ENCODE assay signal across 12 mouse cellular contexts in the genomic region with DNA sequence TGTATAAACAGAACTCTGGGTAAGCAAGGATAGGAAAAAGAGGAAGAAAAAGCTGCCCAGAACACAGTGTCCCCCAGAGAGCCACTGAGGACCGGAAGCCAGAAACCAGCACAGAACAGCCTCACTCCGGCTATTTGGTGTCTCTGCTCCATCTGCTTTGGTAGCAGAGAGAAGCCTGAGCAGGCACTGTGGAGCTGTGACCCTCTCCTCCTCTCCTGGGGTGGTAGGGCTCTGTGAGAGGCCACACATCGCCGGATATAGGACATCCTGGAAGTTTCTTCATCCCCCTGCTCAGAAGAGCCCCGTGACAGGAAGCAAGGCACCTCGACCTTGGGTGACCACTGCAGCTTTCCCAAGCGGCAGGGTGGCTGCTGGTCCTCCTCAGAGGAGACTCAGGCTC. TPM values are rescaled to one million over a fixed set of nuclear protein-coding genes. Genes with fewer than 3 reads are reported as not detected.
DNase-seq lines count a peak whose midpoint lies in the region; ATAC-seq lines count a peak whose summit lies in the region.
"Had no signal": no experiment of that assay in that cellular context is flagged by ENCODE, and none has a peak within 500 bp of the region (broad histone marks: within the 10 kb centered on the region; RNA-seq: fewer than 3 reads in every experiment).

No protein-coding gene starts in this region.

- H3K4me2 ChIP-seq in intestine, embryonic 16.5 days (ENCODE audit: low read depth, low read length) = no peak overlapping the region
- no peak overlapping the region for H3K4me2 ChIP-seq in intestine, embryonic 15.5 days (replicated peaks)
- no peak overlapping the region for H3K4me2 ChIP-seq in lung, embryonic 16.5 days (ENCODE audit: low read depth, low read length)
- H3K4me2 ChIP-seq: midbrain, embryonic 12.5 days had no signal

- H3K36me3 ChIP-seq in intestine, embryonic 16.5 days (ENCODE audit: control insufficient read depth, insufficient read depth, low read length) = no peaks in the 10 kb centered on the region
- H3K36me3 ChIP-seq in intestine, embryonic 15.5 days = no peaks in the 10 kb centered on the region
- no peaks in the 10 kb centered on the region for H3K36me3 ChIP-seq in embryonic facial prominence, embryonic 10.5 days (replicated peaks)
- no peaks in the 10 kb centered on the region for H3K36me3 ChIP-seq in lung, embryonic 16.5 days (ENCODE audit: control insufficient read depth, insufficient read depth, low read length)
- H3K36me3 ChIP-seq: midbrain, embryonic 12.5 days had no signal

- H3K27ac ChIP-seq in intestine, embryonic 16.5 days (ENCODE audit: low read length) = peak overlapping the region; percentile 43
- H3K27ac ChIP-seq in intestine, embryonic 15.5 days = no peak overlapping the region
- H3K27ac ChIP-seq in embryonic facial prominence, embryonic 10.5 days (replicated peaks) = 0 out of 2 replicates have a peak overlapping the region, but pooled peaks have one; percentile 12
- peak overlapping the region; percentile 5; the same call in 1 of the 2 replicates for H3K27ac ChIP-seq in lung, embryonic 16.5 days (ENCODE audit: low read length)
- H3K27ac ChIP-seq: midbrain, embryonic 12.5 days had no signal

- peak; percentile 41 to 52 for DNase-seq in adrenal gland, postnatal 36 days
- DNase-seq in embryonic facial prominence, embryonic 10.5 days (ENCODE audit: low spot score) = no peak
- no peak for DNase-seq in frontal cortex, postnatal 25 days (ENCODE audit: low spot score in 2 of 2)
- no peak for DNase-seq in layer of hippocampus, postnatal 10 days (ENCODE audit: low spot score in 2 of 2)
- DNase-seq: cerebellum, adult 11 months; forebrain, postnatal 0 days; right cerebral cortex, postnatal 14 days had no signal

- H3K9ac ChIP-seq in intestine, embryonic 16.5 days (ENCODE audit: low read depth, low read length) = 0 out of 2 replicates have a peak overlapping the region, but pooled peaks have one; percentile 30
- H3K9ac ChIP-seq in intestine, embryonic 15.5 days = no peak overlapping the region
- H3K9ac ChIP-seq in lung, embryonic 16.5 days (ENCODE audit: low read length) = no peak overlapping the region; the same call in 1 of the 2 replicates
- H3K9ac ChIP-seq: forebrain, postnatal 0 days; midbrain, embryonic 12.5 days had no signal

- no peak for ATAC-seq in intestine, embryonic 16.5 days
- no peak for ATAC-seq in intestine, embryonic 15.5 days
- no peak for ATAC-seq in lung, embryonic 16.5 days (ENCODE audit: low read depth)
- ATAC-seq: forebrain, postnatal 0 days had no signal

- peaks cover 60% of the 10 kb centered on the region for H3K4me1 ChIP-seq in intestine, embryonic 16.5 days (ENCODE audit: control insufficient read depth, insufficient read depth, low read length)
- H3K4me1 ChIP-seq in intestine, embryonic 15.5 days (replicated peaks) = peaks cover 50% of the 10 kb centered on the region
- H3K4me1 ChIP-seq in embryonic facial prominence, embryonic 10.5 days = peaks cover 75% of the 10 kb centered on the region
- H3K4me1 ChIP-seq in lung, embryonic 16.5 days (replicated peaks; ENCODE audit: control insufficient read depth, insufficient read depth, low read length) = peaks cover 45% of the 10 kb centered on the region

- H3K9me3 ChIP-seq in intestine, embryonic 16.5 days (ENCODE audit: control insufficient read depth, low read length) = no peaks in the 10 kb centered on the region
- no peaks in the 10 kb centered on the region for H3K9me3 ChIP-seq in intestine, embryonic 15.5 days
- no peaks in the 10 kb centered on the region for H3K9me3 ChIP-seq in embryonic facial prominence, embryonic 10.5 days
- H3K9me3 ChIP-seq in lung, embryonic 16.5 days (ENCODE audit: control insufficient read depth, low read length) = no peaks in the 10 kb centered on the region
- H3K9me3 ChIP-seq: midbrain, embryonic 12.5 days had no signal

- H3K27me3 ChIP-seq in intestine, embryonic 16.5 days (replicated peaks; ENCODE audit: control insufficient read depth, insufficient read depth, low read length) = no peaks in the 10 kb centered on the region
- no peaks in the 10 kb centered on the region for H3K27me3 ChIP-seq in intestine, embryonic 15.5 days (replicated peaks)
- H3K27me3 ChIP-seq in embryonic facial prominence, embryonic 10.5 days (replicated peaks; ENCODE audit: low read depth, poor library complexity, severe bottlenecking) = peaks cover 70% of the 10 kb centered on the region
- no peaks in the 10 kb centered on the region for H3K27me3 ChIP-seq in lung, embryonic 16.5 days (ENCODE audit: control insufficient read depth, insufficient read depth, low read depth, low read length)

- 64% methylated on average over 7 of the region's 7 CpGs for WGBS in intestine, embryonic 16.5 days
- WGBS in intestine, embryonic 15.5 days = 62% methylated on average over 7 of the region's 7 CpGs
- 60% methylated on average over 7 of the region's 7 CpGs for WGBS in embryonic facial prominence, embryonic 10.5 days
- 38% methylated on average over 7 of the region's 7 CpGs for WGBS in lung, embryonic 16.5 days

- no peak overlapping the region for H3K4me3 ChIP-seq in intestine, embryonic 16.5 days (ENCODE audit: low read length)
- H3K4me3 ChIP-seq in intestine, embryonic 15.5 days (replicated peaks) = no peak overlapping the region
- no peak overlapping the region for H3K4me3 ChIP-seq in embryonic facial prominence, embryonic 10.5 days
- H3K4me3 ChIP-seq in lung, embryonic 16.5 days (ENCODE audit: low read length) = no peak overlapping the region
- H3K4me3 ChIP-seq: midbrain, embryonic 12.5 days had no signal

RNA-seq across cellular contexts. Expression of gene Fkbp5, which starts 3.5 kb away (rescaled TPM):
- polyA plus RNA-seq in intestine, embryonic 16.5 days (2015; fragmentation: Nextera tagmentation; extraction: Ambion mirVana) = 22.0 and 27.3 TPM in 2 replicates
- polyA plus RNA-seq in intestine, embryonic 15.5 days (2015; fragmentation: Nextera tagmentation; extraction: Ambion mirVana) = 25.9 and 26.6 TPM in 2 replicates
- total RNA-seq in adrenal gland, postnatal 36 days (2021) = 100 to 1,000 TPM in 1 of 2 experiments, 10 to 100 TPM in 1; 52.5 to 126 TPM
- 32.0 and 32.8 TPM in 2 replicates for polyA plus RNA-seq in embryonic facial prominence, embryonic 10.5 days (2016; fragmentation: Nextera tagmentation; extraction: Ambion mirVana)
- polyA plus RNA-seq in lung, embryonic 16.5 days (2015; fragmentation: Nextera tagmentation; extraction: Ambion mirVana) = 38.5 and 43.8 TPM in 2 replicates
- 10 to 100 TPM; 42.8 to 45.6 TPM for total RNA-seq in layer of hippocampus, postnatal 10 days (2021)

RNA-seq across cellular contexts. Expression of gene Armc12, which starts 16.8 kb away (rescaled TPM):
- not detected in 2 replicates for polyA plus RNA-seq in intestine, embryonic 16.5 days (2015; fragmentation: Nextera tagmentation; extraction: Ambion mirVana)
- polyA plus RNA-seq in intestine, embryonic 15.5 days (2015; fragmentation: Nextera tagmentation; extraction: Ambion mirVana) = not detected in 2 replicates
- total RNA-seq in adrenal gland, postnatal 36 days (2021) = not detected
- not detected in 2 replicates for polyA plus RNA-seq in embryonic facial prominence, embryonic 10.5 days (2016; fragmentation: Nextera tagmentation; extraction: Ambion mirVana)
- not detected in 2 replicates for polyA plus RNA-seq in lung, embryonic 16.5 days (2015; fragmentation: Nextera tagmentation; extraction: Ambion mirVana)
- total RNA-seq in layer of hippocampus, postnatal 10 days (2021) = not detected
- total RNA-seq: forebrain, postnatal 0 days; layer of hippocampus, adult 8-10 months had no signal
- polyA plus RNA-seq: forebrain, postnatal 0 days; midbrain, embryonic 12.5 days had no signal

RNA-seq across cellular contexts. Expression of gene Clpsl2, which starts 35.4 kb away (rescaled TPM):
- not detected in 2 replicates for polyA plus RNA-seq in intestine, embryonic 16.5 days (2015; fragmentation: Nextera tagmentation; extraction: Ambion mirVana)
- polyA plus RNA-seq in intestine, embryonic 15.5 days (2015; fragmentation: Nextera tagmentation; extraction: Ambion mirVana) = not detected in 2 replicates
- total RNA-seq in adrenal gland, postnatal 36 days (2021) = not detected
- not detected in 2 replicates for polyA plus RNA-seq in embryonic facial prominence, embryonic 10.5 days (2016; fragmentation: Nextera tagmentation; extraction: Ambion mirVana)
- not detected in 2 replicates for polyA plus RNA-seq in lung, embryonic 16.5 days (2015; fragmentation: Nextera tagmentation; extraction: Ambion mirVana)
- not detected for total RNA-seq in layer of hippocampus, postnatal 10 days (2021)
- total RNA-seq: forebrain, postnatal 0 days; layer of hippocampus, adult 8-10 months had no signal
- polyA plus RNA-seq: forebrain, postnatal 0 days; midbrain, embryonic 12.5 days had no signal

RNA-seq across cellular contexts. Expression of gene Clps, which starts 46.7 kb away (rescaled TPM):
- 1,810 and 2,508 TPM in 2 replicates for polyA plus RNA-seq in intestine, embryonic 16.5 days (2015; fragmentation: Nextera tagmentation; extraction: Ambion mirVana)
- 958 and 2,971 TPM in 2 replicates for polyA plus RNA-seq in intestine, embryonic 15.5 days (2015; fragmentation: Nextera tagmentation; extraction: Ambion mirVana)
- not detected for total RNA-seq in adrenal gland, postnatal 36 days (2021)
- not detected in 2 replicates for polyA plus RNA-seq in embryonic facial prominence, embryonic 10.5 days (2016; fragmentation: Nextera tagmentation; extraction: Ambion mirVana)
- polyA plus RNA-seq in lung, embryonic 16.5 days (2015; fragmentation: Nextera tagmentation; extraction: Ambion mirVana) = 0.35 and 1.8 TPM in 2 replicates
- total RNA-seq in layer of hippocampus, postnatal 10 days (2021) = not detected
- total RNA-seq: forebrain, postnatal 0 days; layer of hippocampus, adult 8-10 months had no signal
- polyA plus RNA-seq: forebrain, postnatal 0 days; midbrain, embryonic 12.5 days had no signal

Comparison
In these comparisons a context has a peak if more than half of its experiments do, and no peak if none do; other contexts are left out.
1. DNase-seq: peak in adrenal gland, postnatal 36 days (2 of 2); none in embryonic facial prominence, embryonic 10.5 days (single experiment), frontal cortex, postnatal 25 days (0 of 2) and layer of hippocampus, postnatal 10 days (0 of 2).